Mouse (Mus musculus) embryonic facial prominence, embryonic 15.5 days (tissue): Measurements from ENCODE around the gene Dlk1. TPM values are rescaled to one million over a fixed set of nuclear protein-coding genes. Genes with fewer than 3 reads are reported as not detected.

ENCODE experiments used
- ATAC-seq: fragments of 200-750 bp; cut with Nextera tagmentation; 2 replicates; pipeline ENCODE4 v1.8.0; 2017; ENCODE audit warnings: low read depth, moderate TSS enrichment; ENCODE audit not compliant: insufficient number of reproducible peaks, low FRiP score, low TSS enrichment
- H3K27ac ChIP-seq: fragments of 300-500 bp; sonication (generic); replicated peaks from 2 replicates; pipeline ENCODE4 v1.5.1; 2015; ENCODE audit warnings: mild to moderate bottlenecking, inconsistent platforms
- H3K27me3 ChIP-seq: fragments of 300-500 bp; sonication (generic); 2 replicates; pipeline ENCODE4 v1.6.1; 2015; ENCODE audit warnings: inconsistent platforms
- H3K36me3 ChIP-seq: fragments of 300-500 bp; sonication (generic); 2 replicates; pipeline ENCODE4 v1.6.1; 2015; ENCODE audit warnings: mild to moderate bottlenecking, inconsistent platforms
- H3K4me1 ChIP-seq: fragments of 300-500 bp; sonication (generic); 2 replicates; pipeline ENCODE4 v1.6.1; 2015; ENCODE audit warnings: inconsistent platforms
- H3K4me2 ChIP-seq: fragments of 300-500 bp; sonication (generic); replicated peaks from 2 replicates; pipeline ENCODE4 v1.6.1; 2015; ENCODE audit warnings: mild to moderate bottlenecking, inconsistent platforms
- H3K4me3 ChIP-seq: fragments of 300-500 bp; sonication (generic); replicated peaks from 2 replicates; pipeline ENCODE4 v1.5.1; 2015; ENCODE audit warnings: mild to moderate bottlenecking, inconsistent platforms
- H3K9ac ChIP-seq: fragments of 300-500 bp; sonication (generic); 2 replicates; pipeline ENCODE4 v1.6.1; 2015; ENCODE audit warnings: inconsistent platforms
- H3K9me3 ChIP-seq: fragments of 300-500 bp; sonication (generic); replicated peaks from 2 replicates; pipeline ENCODE4 v1.6.1; 2016; ENCODE audit warnings: inconsistent platforms
- WGBS: fragments of 180-500 bp; shearing (Covaris S2); methylation state at CpG from one replicate; pipeline ENCODE4 v1.1.7; 2015; 5-methylcytosine and 5-hydroxymethylcytosine counted together
- polyA plus RNA-seq: library from polyadenylated mRNA; unstranded; fragments of >200 nt; fragmentation: Nextera tagmentation; extraction: Ambion mirVana; gene quantifications from 2 replicates; pipeline ENCODE4 v1.2.1, GENCODE M21; 2015

Dlk1 gene
- polyA plus RNA-seq, 1 experiment from 2014 or later, result 710 TPM

DNA sequence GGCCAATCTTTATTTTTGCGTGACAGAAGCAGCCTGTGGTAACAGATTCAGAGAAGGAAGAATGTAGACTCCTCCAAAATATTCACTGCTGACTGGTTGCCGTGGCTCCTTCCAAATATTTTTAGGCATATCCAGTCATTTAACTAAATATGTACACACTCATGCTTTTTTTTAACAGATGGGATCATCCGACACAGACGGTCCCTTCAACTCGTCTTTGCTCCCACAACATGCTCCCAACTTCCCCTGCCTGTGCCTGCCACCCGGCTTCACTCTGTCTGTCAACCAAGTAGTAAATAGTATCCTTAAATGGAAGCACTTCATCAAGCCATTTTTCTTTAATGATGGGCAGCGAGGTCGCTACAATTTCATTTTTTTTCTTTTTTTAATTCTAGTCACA, 58.8 kb downstream of the Dlk1 start:
- Histone ChIP-seq H3K36me3 (no peaks in the 10 kb centered on the region), H3K4me1 (peaks cover 48% of the 10 kb centered on the region), H3K9me3 (no peaks in the 10 kb centered on the region), H3K27me3 (peaks cover 5% of the 10 kb centered on the region), H3K4me3 (no peak overlapping the region), H3K27ac (no peak overlapping the region), H3K9ac (no peak overlapping the region), H3K4me2 (no peak overlapping the region)
- ATAC-seq, result no peak
- 61% methylated on average over 8 of the region's 8 CpGs for WGBS

DNA sequence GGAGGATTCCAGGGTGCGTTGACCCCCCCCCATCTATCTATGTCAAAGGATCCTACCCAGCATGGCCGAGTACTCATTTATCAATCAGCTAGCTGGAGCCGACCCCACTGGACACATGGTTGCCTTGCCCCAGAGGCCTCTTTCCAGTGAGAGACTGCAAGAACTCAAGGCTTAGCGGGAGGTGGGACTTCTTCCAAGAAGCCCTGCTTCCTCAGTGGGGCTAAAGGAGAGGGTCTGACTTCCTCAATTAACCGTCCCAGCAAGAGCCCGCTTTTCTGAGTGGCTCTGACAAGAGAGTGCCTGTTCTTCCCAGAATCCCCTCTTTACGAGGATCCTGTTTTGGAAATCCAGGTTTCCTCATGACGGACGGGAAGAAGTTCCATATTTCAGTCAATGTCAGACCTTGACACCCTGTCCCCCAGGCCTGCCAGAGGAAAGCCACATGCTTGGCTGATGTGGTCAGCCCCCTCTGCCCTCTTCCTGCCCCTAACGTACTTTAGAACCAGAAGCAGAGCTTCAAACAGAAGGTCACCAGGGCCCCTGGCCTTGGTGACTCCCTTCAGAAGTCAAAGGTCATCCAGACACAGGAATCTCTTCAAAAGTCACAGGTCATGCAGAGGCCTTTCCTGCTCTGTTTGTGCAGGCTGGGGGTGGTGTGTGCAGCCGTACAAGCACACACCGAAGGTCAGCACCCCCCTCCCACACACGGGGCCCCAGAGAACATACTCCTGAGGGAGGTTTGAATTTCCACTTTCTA, 59.7 kb downstream of the Dlk1 start:
- Histone ChIP-seq H3K36me3 (no peaks in the 10 kb centered on the region), H3K4me2 (no peak overlapping the region), H3K4me1 (peaks cover 57% of the 10 kb centered on the region), H3K9me3 (no peaks in the 10 kb centered on the region), H3K4me3 (no peak overlapping the region), H3K27ac (no peak overlapping the region), H3K9ac (no peak overlapping the region), H3K27me3 (peaks cover 5% of the 10 kb centered on the region)
- 44% methylated on average over 13 of the region's 13 CpGs for WGBS
- ATAC-seq, result no peak

Other genes starting within 250 kb of the Dlk1 start
- gene Rtl1, start 147.5 kb downstream of the Dlk1 start, polyA plus RNA-seq, result 3.6 TPM in 2 replicates